Mouse (Mus musculus): ENCODE measurements around the gene Mob1a. TPM values are rescaled to one million over a fixed set of nuclear protein-coding genes. Genes with fewer than 3 reads are reported as not detected.

Mob1a gene
- polyA plus RNA-seq, 1 experiment = 28.3 TPM

DNA sequence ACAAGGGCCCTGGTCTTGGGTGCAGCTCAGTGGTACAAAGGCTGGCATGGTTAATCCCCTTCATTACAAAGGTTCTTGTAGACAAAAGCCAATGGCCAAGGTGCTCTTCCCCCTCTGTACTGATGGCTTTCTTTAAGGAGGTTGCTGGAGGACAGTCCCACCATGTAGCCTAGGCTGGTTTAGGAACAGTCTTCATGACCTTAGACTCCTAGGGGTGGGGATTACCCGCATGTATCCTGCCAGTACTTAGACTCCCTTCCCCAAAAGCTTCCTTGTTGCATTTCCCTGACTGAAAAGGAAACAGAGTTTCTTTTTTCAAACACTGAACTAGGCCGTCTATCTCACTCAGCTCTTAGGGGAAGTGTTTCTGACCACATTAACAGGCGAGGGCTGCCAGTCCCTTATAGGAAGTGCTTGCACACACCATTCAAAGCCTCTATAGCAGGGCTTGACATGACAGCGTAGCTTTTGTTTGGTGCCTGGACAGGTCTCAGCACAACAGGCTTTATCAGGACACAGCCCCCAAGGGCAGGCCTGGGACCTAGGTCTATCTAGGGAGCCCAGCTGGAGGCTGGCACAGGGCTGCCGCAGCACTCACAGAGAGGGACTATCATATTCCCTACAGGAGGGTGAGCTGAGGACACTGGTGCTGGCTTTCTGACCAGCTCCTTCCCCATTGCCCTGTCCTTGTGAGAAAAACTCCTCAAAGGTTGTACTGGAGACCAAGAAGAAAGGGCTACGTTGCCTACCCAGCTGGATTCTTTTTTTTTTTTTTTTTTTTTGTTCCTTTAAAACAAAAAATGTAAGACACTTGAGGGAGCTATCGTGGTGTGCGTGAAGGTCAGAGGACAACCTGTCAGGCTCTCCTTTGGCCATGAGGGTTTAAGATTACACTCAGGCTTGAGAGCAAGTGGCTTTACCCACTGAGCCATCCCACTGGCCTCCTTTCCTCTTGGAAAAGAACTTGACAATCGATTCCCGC, 56.0 kb downstream of the Mob1a start:
- WGBS = 45% methylated on average over 10 of the region's 10 CpGs
- TF ChIP-seq CTCF (IDR thresholded peaks at IDR 0.05; ENCODE audit: extremely low read depth, insufficient read depth, insufficient read length, insufficient replicate concordance) (no peak), POLR2A (IDR thresholded peaks at IDR 0.05; ENCODE audit: low read depth, low read length) (no peak)
- Histone ChIP-seq H3K4me3 (ENCODE audit: extremely low read depth, insufficient read depth, insufficient read length) (no peak overlapping the region), H3K27me3 (ENCODE audit: control insufficient read depth, insufficient read depth, low read length) (no peaks in the 10 kb centered on the region), H3K36me3 (ENCODE audit: control insufficient read depth, insufficient read depth, low read length) (peaks cover 42% of the 10 kb centered on the region), H3K4me1 (ENCODE audit: control insufficient read depth, insufficient read depth, insufficient read length) (peaks cover 8% of the 10 kb centered on the region; the same call in 1 of the 2 replicates), H3K27ac (ENCODE audit: insufficient read depth, low read length) (peak overlapping the region; percentile 40; the same call in 1 of the 2 replicates)
- no peak for DNase-seq (ENCODE audit: low read depth in 1 of 2, low spot score in 2 of 2)

DNA sequence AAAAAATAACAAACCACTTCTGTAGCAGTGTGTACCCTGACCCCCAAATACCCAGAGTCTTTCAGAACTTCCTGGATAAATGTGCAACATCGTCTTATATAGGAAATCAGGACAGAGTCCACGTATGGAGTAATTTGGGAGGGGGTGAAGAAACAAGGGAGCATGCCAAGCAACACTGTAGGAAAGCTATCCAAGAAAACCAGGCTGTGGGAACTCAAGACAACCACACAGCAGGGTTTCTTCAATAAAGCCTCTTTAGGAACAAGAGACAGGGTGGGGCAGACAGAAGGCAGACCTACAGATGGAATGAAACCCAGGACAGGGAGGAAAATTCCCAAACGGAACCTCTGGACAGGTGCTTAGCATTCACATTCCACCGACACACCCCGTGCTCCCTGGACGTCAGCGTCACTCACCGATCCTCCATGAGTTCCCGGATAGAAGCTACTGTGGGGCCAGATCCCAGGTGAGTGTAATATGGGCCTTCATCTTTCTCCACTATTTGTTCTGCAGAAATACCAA, 59.8 kb downstream of the Mob1a start:
- Histone ChIP-seq H3K27ac (ENCODE audit: insufficient read depth, low read length) (no peak overlapping the region), H3K4me3 (ENCODE audit: extremely low read depth, insufficient read depth, insufficient read length) (no peak overlapping the region), H3K36me3 (ENCODE audit: control insufficient read depth, insufficient read depth, low read length) (peaks cover 22% of the 10 kb centered on the region), H3K27me3 (ENCODE audit: control insufficient read depth, insufficient read depth, low read length) (no peaks in the 10 kb centered on the region), H3K4me1 (ENCODE audit: control insufficient read depth, insufficient read depth, insufficient read length) (peaks cover 8% of the 10 kb centered on the region; the same call in 1 of the 2 replicates)
- WGBS = 97% methylated on average over 9 of the region's 9 CpGs
- DNase-seq (ENCODE audit: low read depth in 1 of 2, low spot score in 2 of 2) = no peak
- TF ChIP-seq CTCF (IDR thresholded peaks at IDR 0.05; ENCODE audit: extremely low read depth, insufficient read depth, insufficient read length, insufficient replicate concordance) (no peak), POLR2A (IDR thresholded peaks at IDR 0.05; ENCODE audit: low read depth, low read length) (no peak)

DNA sequence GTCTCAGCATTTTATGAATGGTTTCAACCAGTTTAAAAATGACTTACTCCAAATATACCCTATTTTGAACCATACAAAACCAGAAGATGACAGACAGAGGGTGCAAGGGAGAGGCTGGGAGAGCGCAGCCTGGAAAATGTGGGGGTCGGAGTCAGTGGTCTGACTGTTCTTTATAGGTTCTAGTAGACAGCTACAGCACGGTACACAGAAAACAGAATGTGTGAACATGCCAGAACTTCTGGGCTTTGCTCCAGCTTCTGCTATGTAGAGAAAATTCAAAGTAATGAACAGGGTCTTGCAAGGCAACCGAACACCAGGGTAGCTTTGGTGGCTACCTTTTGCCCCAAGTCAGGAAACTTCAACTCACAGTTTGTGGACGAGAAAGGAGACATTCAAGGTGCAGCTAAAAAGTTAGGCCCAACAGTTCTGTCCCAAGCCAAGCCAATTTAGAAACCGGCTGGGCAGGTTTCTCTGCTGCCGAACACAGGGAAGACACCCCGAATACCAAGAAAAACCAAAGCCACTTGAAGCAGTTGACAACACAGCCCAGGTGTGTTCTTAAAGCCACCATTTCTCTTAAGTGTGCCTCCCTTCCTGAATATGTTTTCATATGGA, 66.5 kb downstream of the Mob1a start:
- WGBS = 82% methylated on average over 8 of the region's 8 CpGs
- no peak overlapping the region for H3K27ac ChIP-seq (ENCODE audit: insufficient read depth, low read length)
- no peak for DNase-seq (ENCODE audit: low read depth in 1 of 2, low spot score in 2 of 2)

More for the DNA sequence above, 66.5 kb downstream of the Mob1a start:
- Histone ChIP-seq H3K4me1 (ENCODE audit: control insufficient read depth, insufficient read depth, insufficient read length) (no peaks in the 10 kb centered on the region; the same call in 1 of the 2 replicates), H3K4me3 (ENCODE audit: extremely low read depth, insufficient read depth, insufficient read length) (no peak overlapping the region), H3K27me3 (ENCODE audit: control insufficient read depth, insufficient read depth, low read length) (no peaks in the 10 kb centered on the region), H3K36me3 (ENCODE audit: control insufficient read depth, insufficient read depth, low read length) (peaks cover 19% of the 10 kb centered on the region)
- TF ChIP-seq CTCF (IDR thresholded peaks at IDR 0.05; ENCODE audit: extremely low read depth, insufficient read depth, insufficient read length, insufficient replicate concordance) (no peak), POLR2A (IDR thresholded peaks at IDR 0.05; ENCODE audit: low read depth, low read length) (no peak)

Other genes with a start within 250 kb of the Mob1a start
- 10.0 and 10.7 TPM in 2 replicates for gene Pcgf1, start 248.1 kb upstream of the Mob1a start, polyA plus RNA-seq (2012; rRNA removed)
- 2.8 and 3.9 TPM in 2 replicates for gene Lbx2, start 239.6 kb upstream of the Mob1a start, polyA plus RNA-seq (2012; rRNA removed)
- gene Ccdc142, start 224.4 kb upstream of the Mob1a start, polyA plus RNA-seq (2012; rRNA removed) = 12.3 and 17.0 TPM in 2 replicates
- 6.1 and 6.5 TPM in 2 replicates for gene Gm42688, start 224.4 kb upstream of the Mob1a start, polyA plus RNA-seq (2012; rRNA removed)
- gene Mrpl53, start 217.0 kb upstream of the Mob1a start, polyA plus RNA-seq (2012; rRNA removed) = 35.0 and 39.7 TPM in 2 replicates
- gene Mogs, start 210.5 kb upstream of the Mob1a start, polyA plus RNA-seq (2012; rRNA removed) = 54.5 and 67.2 TPM in 2 replicates
- 83.4 and 95.3 TPM in 2 replicates for gene Wbp1, start 204.5 kb upstream of the Mob1a start, polyA plus RNA-seq (2012; rRNA removed)
- 27.1 and 53.4 TPM in 2 replicates for gene Ino80b, start 200.6 kb upstream of the Mob1a start, polyA plus RNA-seq (2012; rRNA removed)
- 3.6 and 5.7 TPM in 2 replicates for gene Rtkn, start 190.6 kb upstream of the Mob1a start, polyA plus RNA-seq (2012; rRNA removed)
- 0.77 and 1.6 TPM in 2 replicates for gene Wdr54, start 169.6 kb upstream of the Mob1a start, polyA plus RNA-seq (2012; rRNA removed)
- gene 1700003E16Rik, start 169.6 kb upstream of the Mob1a start, polyA plus RNA-seq (2012; rRNA removed) = 0.04 and 0.05 TPM in 2 replicates
- gene Dctn1, start 160.1 kb upstream of the Mob1a start, polyA plus RNA-seq (2012; rRNA removed) = 69.0 and 85.6 TPM in 2 replicates
- gene Slc4a5, start 106.2 kb upstream of the Mob1a start, polyA plus RNA-seq (2012; rRNA removed) = 0.05 and 0.26 TPM in 2 replicates
- 7.1 and 7.7 TPM in 2 replicates for gene Mthfd2, start 108 bp upstream of the Mob1a start, polyA plus RNA-seq (2012; rRNA removed)
- gene Bola3, start 23.1 kb downstream of the Mob1a start, polyA plus RNA-seq (2012; rRNA removed) = 7.7 and 74.0 TPM in 2 replicates
- 21.1 and 22.9 TPM in 2 replicates for gene Tet3, start 133.1 kb downstream of the Mob1a start, polyA plus RNA-seq (2012; rRNA removed)
- gene Dguok, start 181.0 kb downstream of the Mob1a start, polyA plus RNA-seq (2012; rRNA removed) = 41.8 and 44.9 TPM in 2 replicates
- 14.8 and 15.9 TPM in 2 replicates for gene Actg2, start 210.2 kb downstream of the Mob1a start, polyA plus RNA-seq (2012; rRNA removed)
- gene Stambp, start 246.7 kb downstream of the Mob1a start, polyA plus RNA-seq (2012; rRNA removed) = 5.1 and 5.2 TPM in 2 replicates